Mouse (Mus musculus) liver, adult 2 months (tissue): ENCODE measurements around the gene Numb. TPM values are rescaled to one million over a fixed set of nuclear protein-coding genes. Genes with fewer than 3 reads are reported as not detected.

ENCODE experiments used
- DNase-seq: peaks from one replicate; pipeline ENCODE4 v3.0.0-alpha.2; 2011; ENCODE audit warnings: low read depth, low spot score; ENCODE audit errors: extremely low read depth
- H3K27ac ChIP-seq: fragments of 200-500 bp; replicated peaks from 2 replicates; pipeline ENCODE4 v1.5.1; 2012; ENCODE audit warnings: low read depth, mild to moderate bottlenecking, control low read depth, inconsistent platforms, low read length; ENCODE audit not compliant: insufficient read depth
- H3K27me3 ChIP-seq: fragments of 200-500 bp; 2 replicates; pipeline ENCODE4 v1.6.1; 2012; ENCODE audit warnings: mild to moderate bottlenecking, moderate library complexity, low read length, inconsistent platforms; ENCODE audit not compliant: control insufficient read depth, insufficient read depth
- H3K36me3 ChIP-seq: fragments of 200-500 bp; 2 replicates; pipeline ENCODE4 v1.6.1; 2012; ENCODE audit warnings: low read length, inconsistent platforms; ENCODE audit not compliant: control insufficient read depth, insufficient read depth
- H3K4me1 ChIP-seq: fragments of 200-500 bp; 2 replicates; pipeline ENCODE4 v1.6.1; 2011; ENCODE audit warnings: low read length; ENCODE audit not compliant: control insufficient read depth, insufficient read depth
- H3K4me3 ChIP-seq: fragments of 200-500 bp; 2 replicates; pipeline ENCODE4 v1.5.1; 2011; ENCODE audit warnings: low read depth, mild to moderate bottlenecking, control low read depth, low read length, moderate library complexity; ENCODE audit not compliant: insufficient read depth
- H3K79me2 ChIP-seq: fragments of 200-500 bp; 2 replicates; pipeline ENCODE4 v1.6.1; 2012; ENCODE audit warnings: inconsistent platforms, mild to moderate bottlenecking, low read length, moderate library complexity; ENCODE audit not compliant: control insufficient read depth, insufficient read depth
- H3K9ac ChIP-seq: fragments of 200-500 bp; 2 replicates; pipeline ENCODE4 v1.6.1; 2012; ENCODE audit warnings: low read depth, mild to moderate bottlenecking, control low read depth, inconsistent platforms, low read length
- CTCF ChIP-seq: fragments of 200-500 bp; IDR thresholded peaks from 2 replicates; pipeline ENCODE4 v1.5.1; 2011; ENCODE audit warnings: low read depth, low read length, control low read depth
- POLR2A ChIP-seq: fragments of 200-500 bp; IDR thresholded peaks from 2 replicates; pipeline ENCODE4 v1.6.1; 2011; ENCODE audit warnings: low read length, control low read depth; ENCODE audit not compliant: insufficient read depth; ENCODE audit errors: extremely low read depth
- WGBS: fragments of 180-500 bp; shearing (Covaris S2); methylation state at CpG from one replicate; pipeline ENCODE4 v1.1.7; 2018; 5-methylcytosine and 5-hydroxymethylcytosine counted together
- polyA plus RNA-seq: library from polyadenylated mRNA; depleted of rRNA; stranded (reverse); fragments of >200 nt; gene quantifications from 2 replicates; pipeline ENCODE4 v1.2.3, GENCODE M21; 2012
- total RNA-seq: library from RNA; depleted of rRNA; stranded (reverse); fragments of >200 nt; gene quantifications from 2 replicates; pipeline ENCODE4 v1.2.3, GENCODE M21; 2014

Gene Numb
- total and polyA plus RNA-seq, 2 experiments = 20.2 to 46.7 TPM

- H3K4me1 ChIP-seq = peaks cover 15% of the 10 kb centered on the region
- peaks cover 3% of the 10 kb centered on the region; the same call in 1 of the 2 replicates for H3K79me2 ChIP-seq
- H3K4me3 ChIP-seq = no peak overlapping the region
- TF ChIP-seq POLR2A (no peak), CTCF (no peak)
- no peak for DNase-seq
- H3K36me3 ChIP-seq = peaks cover 12% of the 10 kb centered on the region
- WGBS = 86% methylated on average over 2 of the region's 2 CpGs
- H3K27me3 ChIP-seq = no peaks in the 10 kb centered on the region
- H3K9ac ChIP-seq = no peak overlapping the region
- H3K27ac ChIP-seq = no peak overlapping the region
These were observed 73.9 kb downstream of the Numb start for GRCm38 (mm10) chr12:83847877-83848276.

- no peak overlapping the region for H3K4me3 ChIP-seq
- no peak for DNase-seq
- WGBS = 90% methylated on average over 3 of the region's 3 CpGs
- no peak overlapping the region for H3K27ac ChIP-seq
- H3K36me3 ChIP-seq = peaks cover 24% of the 10 kb centered on the region
- H3K27me3 ChIP-seq = no peaks in the 10 kb centered on the region
- peaks cover 1% of the 10 kb centered on the region; the same call in 1 of the 2 replicates for H3K4me1 ChIP-seq
- TF ChIP-seq POLR2A = no peak
- no peak for TF ChIP-seq CTCF
- H3K9ac ChIP-seq = no peak overlapping the region
- H3K79me2 ChIP-seq = peaks cover 3% of the 10 kb centered on the region; the same call in 1 of the 2 replicates
These were observed 78.9 kb downstream of the Numb start for GRCm38 (mm10) chr12:83842678-83843440.

- TF ChIP-seq CTCF = no peak
- TF ChIP-seq POLR2A = no peak
- 78% methylated on average over 10 of the region's 10 CpGs for WGBS
- peaks cover 3% of the 10 kb centered on the region; the same call in 1 of the 2 replicates for H3K79me2 ChIP-seq
- H3K27ac ChIP-seq = no peak overlapping the region
- peaks cover 31% of the 10 kb centered on the region for H3K36me3 ChIP-seq
- H3K4me1 ChIP-seq = no peaks in the 10 kb centered on the region; the same call in 1 of the 2 replicates
- H3K4me3 ChIP-seq = no peak overlapping the region
- no peak overlapping the region for H3K9ac ChIP-seq
- DNase-seq = no peak
- H3K27me3 ChIP-seq = no peaks in the 10 kb centered on the region
These were observed 80.1 kb downstream of the Numb start for GRCm38 (mm10) chr12:83841409-83842190.

- H3K27me3 ChIP-seq = no peaks in the 10 kb centered on the region
- H3K79me2 ChIP-seq = no peaks in the 10 kb centered on the region; the same call in 1 of the 2 replicates
- 98% methylated on average over 3 of the region's 3 CpGs for WGBS
- TF ChIP-seq CTCF = no peak
- no peak for TF ChIP-seq POLR2A
- no peak overlapping the region for H3K9ac ChIP-seq
- H3K27ac ChIP-seq = no peak overlapping the region
- H3K4me1 ChIP-seq = no peaks in the 10 kb centered on the region
- H3K36me3 ChIP-seq = peaks cover 34% of the 10 kb centered on the region
- DNase-seq = no peak
- H3K4me3 ChIP-seq = no peak overlapping the region
These were observed 87.8 kb downstream of the Numb start for GRCm38 (mm10) chr12:83833979-83834378.

GRCm38 (mm10) chr12:83830424-83830823 lies 91.3 kb downstream of the Numb start:
- Histone ChIP-seq H3K4me1 (no peaks in the 10 kb centered on the region), H3K27me3 (no peaks in the 10 kb centered on the region), H3K27ac (no peak overlapping the region), H3K36me3 (peaks cover 33% of the 10 kb centered on the region), H3K4me3 (no peak overlapping the region), H3K9ac (no peak overlapping the region), H3K79me2 (no peaks in the 10 kb centered on the region; the same call in 1 of the 2 replicates)
- TF ChIP-seq CTCF (no peak), POLR2A (no peak)
- no peak for DNase-seq
- 93% methylated on average over 3 of the region's 3 CpGs for WGBS
